Mouse (Mus musculus) adrenal gland, postnatal 36 days (tissue): ENCODE measurements around the gene Olfr312. TPM values are rescaled to one million over a fixed set of nuclear protein-coding genes. Genes with fewer than 3 reads are reported as not detected.
"Not testable (repeated sequence)": the region's sequence is repeated elsewhere in the genome, so short reads cannot be mapped to it uniquely, and the experiment has no call there.

Experiments used
- DNase-seq, 2 experiments: peaks; one replicate each; pipeline ENCODE4 v3.0.0; 2021; ENCODE audit warnings: mixed read lengths in 1 of 2
- long read RNA-seq, 2 experiments: library from polyadenylated mRNA; stranded (forward); transcript quantifications; one replicate each; pipeline ENCODE4 v2.0.0; 2021; ENCODE audit warnings: borderline sequencing depth in 2 of 2
- total RNA-seq, 2 experiments: library from RNA; stranded (reverse); gene quantifications; 2 replicates each; pipeline ENCODE4 v1.2.3; 2021

The Olfr312 gene
- total RNA-seq, result not detected
- long read RNA-seq, experiment 1, result 0 reads
- long read RNA-seq, experiment 2, result 0 reads

DNA sequence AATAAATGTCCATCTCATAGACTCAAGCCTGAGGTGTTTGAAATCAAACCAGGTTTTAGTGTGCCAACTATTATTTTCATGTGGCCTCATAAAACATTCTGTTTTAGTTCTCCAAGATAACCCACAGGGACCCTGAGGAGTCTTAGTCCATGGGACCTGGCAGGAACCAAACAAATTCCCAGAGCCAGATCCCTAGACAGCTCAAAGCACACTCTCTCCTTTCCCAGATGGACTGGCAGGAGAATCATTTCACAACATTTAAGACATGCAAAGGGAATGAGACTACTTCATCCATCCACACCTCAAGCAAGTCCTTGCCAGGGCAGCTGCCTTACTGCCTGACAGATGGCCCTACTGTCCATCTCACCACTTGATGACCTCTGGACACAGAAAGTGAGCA is at the start of gene Olfr312:
Gene Olfr312 (plus strand): TSS at position 301 of the 400 bp plus-strand sequence.
- DNase-seq, result not testable (repeated sequence)

DNA sequence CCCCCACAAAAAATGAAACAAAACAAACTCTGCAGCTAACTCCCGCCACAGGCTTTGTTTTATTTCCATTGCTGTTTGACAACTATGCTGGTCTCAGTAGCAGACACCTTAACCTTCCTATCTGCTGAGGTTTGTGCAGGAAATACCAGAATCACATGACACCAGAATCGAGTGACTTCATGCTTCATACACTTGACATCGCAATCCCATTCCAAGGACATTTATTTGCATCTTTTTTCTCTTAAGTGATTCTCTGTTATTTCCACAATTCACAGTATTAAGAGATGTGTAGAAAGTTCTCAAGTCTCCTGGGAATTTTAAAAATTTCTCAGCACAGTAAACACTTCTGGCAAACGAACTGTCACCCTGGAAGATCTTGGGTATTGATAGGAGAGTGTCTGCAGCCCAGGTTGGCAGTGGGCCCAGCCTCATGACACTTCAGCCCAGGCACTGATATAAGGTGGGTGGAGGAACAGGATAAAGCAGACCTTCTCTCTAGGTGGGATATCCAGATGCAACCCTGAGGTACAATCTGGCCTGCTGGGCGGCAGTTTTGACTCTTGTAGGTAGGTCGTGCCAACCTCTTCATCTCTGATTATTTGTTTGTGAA is 46.5 kb upstream of the Olfr312 start, which contains the start of gene Olfr314:
Gene Olfr314 (plus strand): TSS at position 473 of the 610 bp plus-strand sequence.
- peak in 1 of 2 experiments; percentile 7 for DNase-seq

DNA sequence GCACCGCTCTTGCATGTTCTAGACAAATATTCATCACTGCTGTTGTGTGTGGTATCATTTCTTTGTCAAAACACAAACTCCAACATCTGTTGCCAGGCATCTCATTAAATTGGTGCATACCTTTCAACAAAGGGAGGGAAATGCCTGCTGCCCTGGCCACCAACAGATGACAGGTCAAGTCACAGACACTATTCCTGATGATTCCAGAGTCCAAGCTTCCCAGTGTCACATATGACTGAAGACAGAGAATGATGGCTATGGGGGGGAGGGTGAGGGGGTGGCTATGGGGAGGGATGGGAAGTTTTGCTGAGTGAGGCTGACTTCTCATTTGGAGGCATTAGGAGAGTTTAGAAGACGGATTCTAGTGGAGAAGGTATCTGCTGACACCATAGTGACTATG is 44.9 kb upstream of the Olfr312 start:
- no peak for DNase-seq

DNA sequence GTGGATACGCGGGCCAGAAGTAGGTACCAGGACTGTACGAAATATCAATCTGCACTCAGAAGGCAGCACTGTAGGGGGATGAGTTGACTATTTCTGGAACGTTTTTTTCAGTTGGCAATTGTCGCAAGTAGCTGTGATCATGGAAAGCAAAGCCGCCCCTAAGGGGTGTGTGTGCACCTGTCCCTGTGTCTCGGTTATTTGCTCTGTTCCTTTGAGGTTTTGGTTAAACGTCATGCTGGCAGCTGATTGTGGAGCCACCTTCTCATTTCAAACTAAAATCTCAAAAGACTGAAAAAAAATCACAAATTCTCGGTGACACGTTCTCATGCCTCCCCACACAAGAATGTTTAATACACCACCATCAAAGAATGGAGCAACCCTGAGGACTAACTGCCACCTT is 41.4 kb upstream of the Olfr312 start:
- DNase-seq, result no peak

DNA sequence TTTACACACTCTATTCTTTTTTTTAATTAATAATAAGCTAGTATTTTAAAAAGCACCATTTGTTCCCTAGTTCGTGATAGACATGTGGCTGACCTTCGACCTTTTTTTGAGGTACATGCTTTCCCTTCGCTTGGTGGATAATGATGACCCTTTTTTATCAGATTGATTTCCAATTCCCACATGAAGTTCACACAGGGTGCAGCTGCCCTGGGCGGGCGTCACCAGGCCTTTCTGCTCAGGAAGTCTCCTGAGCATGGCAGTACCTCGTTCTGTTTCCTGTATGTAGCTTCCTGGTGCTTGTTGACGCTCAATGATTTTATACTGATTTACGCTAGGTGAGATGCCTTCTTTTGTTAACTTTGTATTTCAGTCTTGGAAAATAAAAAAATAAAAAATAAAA is 40.7 kb upstream of the Olfr312 start:
- no peak for DNase-seq

DNA sequence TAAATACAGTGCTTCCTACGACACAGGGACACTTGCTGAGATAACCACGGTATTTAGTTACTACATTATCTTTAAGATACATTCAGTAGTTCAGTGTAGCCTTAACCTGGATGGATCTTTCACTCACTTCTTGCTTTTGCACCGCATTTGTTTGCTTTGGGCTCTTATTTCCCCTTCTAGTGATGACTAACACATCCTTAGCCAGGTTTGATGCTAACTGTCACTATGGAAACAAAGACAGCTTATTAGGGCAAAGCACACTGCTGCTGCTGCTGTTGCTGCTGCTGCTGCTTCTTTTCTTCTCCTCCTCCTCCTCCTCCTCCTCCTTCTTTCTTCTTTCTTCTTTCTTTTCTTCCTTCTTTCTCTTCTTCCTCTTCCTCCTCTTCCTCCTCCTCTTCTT is 39.5 kb upstream of the Olfr312 start:
- no peak for DNase-seq

DNA sequence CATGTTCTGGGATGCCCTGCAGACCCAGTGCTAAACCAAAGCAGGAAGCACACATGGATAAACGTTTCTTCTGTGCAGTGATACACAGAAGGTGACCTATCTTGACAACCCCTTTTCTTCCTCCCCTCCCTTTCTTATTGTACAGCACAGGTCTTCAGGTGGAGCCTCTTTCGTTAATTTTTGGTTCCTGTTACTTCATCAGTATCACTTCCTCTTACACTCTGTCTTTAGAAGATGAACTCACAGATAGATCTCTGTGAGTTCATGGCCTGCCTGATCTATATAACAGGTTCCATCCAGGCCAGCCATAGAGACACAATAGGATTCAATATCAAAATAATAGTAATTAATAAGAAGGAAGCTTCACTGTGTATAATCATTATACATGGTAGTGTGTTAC is 39.0 kb upstream of the Olfr312 start:
- DNase-seq, result no peak

DNA sequence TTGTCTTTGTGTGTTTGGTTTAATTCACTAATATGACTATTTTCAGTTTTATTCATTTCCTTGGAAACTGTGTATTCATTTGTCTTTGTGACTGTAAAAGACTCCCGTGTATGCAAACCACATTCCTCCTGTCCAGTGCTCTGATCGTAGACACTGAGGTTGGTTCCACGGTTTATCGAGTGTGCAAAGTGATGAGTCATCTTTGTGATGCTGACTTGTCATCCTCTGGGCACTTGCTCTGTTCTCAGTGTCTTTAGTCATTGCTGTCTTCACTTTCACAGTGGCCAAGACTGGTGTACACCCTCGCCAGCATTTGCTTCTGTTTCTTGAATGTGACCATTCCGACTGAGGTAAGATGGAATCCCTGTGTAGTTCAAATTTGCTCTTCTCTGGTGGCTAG is 38.4 kb upstream of the Olfr312 start:
- no peak for DNase-seq

DNA sequence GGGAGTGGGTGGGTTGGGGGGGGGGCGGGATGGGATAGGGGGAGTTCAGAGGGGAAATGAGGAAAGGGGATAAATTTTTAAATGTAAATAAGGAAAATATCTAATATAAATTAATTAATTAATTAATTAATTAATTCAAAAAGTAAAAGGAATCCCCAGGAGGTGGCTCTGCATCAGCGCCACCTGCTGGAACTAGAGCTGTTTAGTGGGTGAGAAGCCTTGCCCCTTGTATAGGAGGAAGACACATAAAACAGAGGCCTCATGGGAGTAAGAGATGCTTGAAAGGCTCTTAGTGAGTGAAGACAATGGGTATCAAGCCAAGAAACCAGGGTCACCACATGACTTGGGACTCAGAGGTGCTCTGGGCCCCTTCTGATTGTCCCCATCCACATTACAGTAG is 33.2 kb upstream of the Olfr312 start:
- no peak for DNase-seq

DNA sequence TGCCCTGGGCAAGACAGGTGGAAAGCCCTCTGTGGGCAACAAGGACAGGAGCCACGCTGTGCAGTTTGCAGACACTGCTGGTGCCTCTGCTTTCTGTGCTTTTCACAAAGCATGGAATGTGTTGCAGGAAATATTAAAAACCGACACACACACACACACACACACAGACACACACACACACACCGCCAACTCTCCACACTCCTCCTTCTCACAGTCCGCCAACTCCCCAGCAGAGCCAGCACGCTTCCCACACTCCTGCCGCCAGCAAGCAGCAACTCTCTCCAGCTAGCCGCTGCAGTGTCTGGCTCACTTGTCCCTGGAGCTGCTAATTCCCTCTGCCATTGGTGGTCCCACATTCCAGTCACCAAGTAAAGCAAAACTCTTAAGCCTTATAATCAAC is 32.2 kb upstream of the Olfr312 start:
- no peak for DNase-seq

DNA sequence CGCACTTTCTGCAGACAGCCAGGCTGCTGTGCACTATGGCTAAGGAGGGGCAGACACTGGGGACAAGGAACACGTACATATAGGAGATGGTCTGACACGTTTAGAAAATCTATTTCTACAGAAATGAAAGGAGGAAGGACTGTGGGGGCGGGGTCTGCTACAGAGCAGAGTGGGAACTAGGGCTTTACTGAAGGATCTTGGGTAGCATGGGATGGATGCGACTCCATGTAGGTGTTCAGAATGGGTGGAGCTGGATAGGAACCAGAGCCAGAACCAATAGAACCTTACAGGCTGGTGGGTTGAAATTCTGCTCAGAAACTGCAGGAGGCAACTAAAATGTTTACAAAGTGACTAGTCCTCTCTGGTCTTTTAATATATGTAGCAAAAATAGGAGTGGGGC is 29.3 kb upstream of the Olfr312 start:
- no peak for DNase-seq

DNA sequence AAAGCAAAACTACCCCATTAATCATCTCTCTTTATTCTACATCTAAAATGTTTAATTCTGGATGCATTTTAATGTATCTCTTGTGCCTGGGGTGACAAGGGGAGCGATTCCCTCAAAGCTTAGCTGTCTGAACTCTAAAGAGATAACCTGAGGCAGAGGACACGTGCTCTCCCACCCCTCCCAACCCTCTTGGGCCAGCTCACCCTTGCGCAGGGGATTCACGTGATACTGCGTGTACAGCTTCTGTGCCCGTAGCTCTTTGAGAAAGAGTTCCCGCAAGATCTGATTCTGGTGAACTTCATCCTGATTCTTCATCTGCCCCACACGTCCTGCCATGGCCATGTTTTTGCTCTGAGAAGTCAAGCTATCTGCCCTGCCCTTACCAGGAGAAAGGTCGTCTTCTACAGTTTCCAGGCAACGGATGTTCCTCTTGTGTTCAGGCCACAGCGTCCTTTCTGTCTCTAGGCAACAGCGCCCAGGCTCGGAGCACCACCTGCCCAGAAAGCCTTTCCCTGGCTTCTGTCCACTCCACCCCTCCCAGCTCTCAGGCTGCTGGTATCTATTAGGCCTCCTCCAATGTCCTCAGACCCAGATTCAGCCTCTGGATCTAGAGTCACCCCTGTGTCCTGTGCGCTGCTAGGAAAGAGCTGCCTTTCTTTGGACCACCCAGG is 27.3 kb upstream of the Olfr312 start, which contains the start of gene Fam183b:
Gene Fam183b (minus strand): TSS at position 403 of the 671 bp plus-strand sequence.
- peak in 1 of 2 experiments; percentile 7 for DNase-seq

DNA sequence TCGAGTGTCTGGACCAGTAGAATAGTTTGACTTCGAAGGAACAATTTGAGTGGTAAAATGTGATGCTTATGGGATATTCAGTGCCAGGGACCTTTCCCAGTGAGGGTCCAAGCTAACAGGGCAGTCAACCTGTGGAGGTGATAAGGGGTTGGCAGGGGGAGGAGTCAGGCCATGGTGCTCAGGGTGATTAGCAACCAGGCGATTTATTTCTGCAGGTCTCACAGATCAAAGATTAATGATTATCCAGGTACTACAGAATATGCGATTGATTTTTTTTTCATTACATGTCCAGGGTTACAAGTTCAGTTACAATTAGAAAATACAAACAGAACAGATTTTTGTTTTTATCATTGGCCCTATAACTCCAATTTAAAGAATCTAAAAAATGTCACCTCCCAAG is 25.2 kb upstream of the Olfr312 start:
- DNase-seq, result no peak

DNA sequence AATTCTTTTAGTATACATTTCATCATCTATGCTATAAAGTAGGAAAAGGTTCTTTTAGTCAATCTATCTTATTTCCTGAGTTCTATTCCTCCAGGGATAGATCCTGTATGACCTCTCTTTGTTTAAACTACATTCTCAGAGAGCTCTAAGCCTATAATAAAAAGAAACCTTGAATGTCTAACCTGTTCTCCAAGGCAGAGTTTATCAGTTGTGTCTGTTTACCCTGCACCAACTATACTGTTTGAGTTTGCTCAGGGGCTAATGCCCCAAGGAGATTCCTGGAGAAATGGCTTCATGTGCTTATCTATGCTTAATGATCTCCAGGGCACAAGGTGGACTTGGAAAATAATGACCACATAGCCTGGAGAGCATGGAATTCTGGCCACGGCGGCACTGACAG is 24.6 kb upstream of the Olfr312 start:
- no peak for DNase-seq

DNA sequence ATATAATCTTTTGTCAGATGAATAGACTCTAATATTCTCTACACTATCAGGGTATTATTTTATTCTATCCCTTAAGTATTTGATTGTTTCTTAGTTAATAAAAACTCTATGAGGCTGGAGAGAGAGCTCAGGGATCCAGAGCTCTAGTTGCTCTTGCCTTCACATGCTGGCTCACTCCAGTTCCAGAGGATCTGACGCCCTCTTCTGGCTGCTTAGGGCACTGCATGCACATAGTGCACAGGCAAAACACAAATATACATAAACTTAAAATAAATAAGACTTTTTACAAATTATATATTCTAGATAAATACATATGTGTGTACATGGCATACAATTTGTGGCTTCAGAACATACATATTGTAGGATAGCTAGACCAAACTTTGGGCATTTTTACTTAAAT is 17.0 kb upstream of the Olfr312 start:
- DNase-seq, result no peak

DNA sequence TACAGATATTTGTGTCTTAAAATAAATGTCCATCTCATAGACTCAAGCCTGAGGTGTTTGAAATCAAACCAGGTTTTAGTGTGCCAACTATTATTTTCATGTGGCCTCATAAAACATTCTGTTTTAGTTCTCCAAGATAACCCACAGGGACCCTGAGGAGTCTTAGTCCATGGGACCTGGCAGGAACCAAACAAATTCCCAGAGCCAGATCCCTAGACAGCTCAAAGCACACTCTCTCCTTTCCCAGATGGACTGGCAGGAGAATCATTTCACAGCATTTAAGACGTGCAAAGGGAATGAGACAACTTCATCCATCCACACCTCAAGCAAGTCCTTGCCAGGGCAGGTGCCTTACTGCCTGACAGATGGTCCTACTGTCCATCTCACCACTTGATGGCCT is 14.3 kb upstream of the Olfr312 start, which contains the start of gene Olfr313:
Gene Olfr313 (plus strand): TSS at position 301 of the 400 bp plus-strand sequence.
- not testable (repeated sequence) for DNase-seq

DNA sequence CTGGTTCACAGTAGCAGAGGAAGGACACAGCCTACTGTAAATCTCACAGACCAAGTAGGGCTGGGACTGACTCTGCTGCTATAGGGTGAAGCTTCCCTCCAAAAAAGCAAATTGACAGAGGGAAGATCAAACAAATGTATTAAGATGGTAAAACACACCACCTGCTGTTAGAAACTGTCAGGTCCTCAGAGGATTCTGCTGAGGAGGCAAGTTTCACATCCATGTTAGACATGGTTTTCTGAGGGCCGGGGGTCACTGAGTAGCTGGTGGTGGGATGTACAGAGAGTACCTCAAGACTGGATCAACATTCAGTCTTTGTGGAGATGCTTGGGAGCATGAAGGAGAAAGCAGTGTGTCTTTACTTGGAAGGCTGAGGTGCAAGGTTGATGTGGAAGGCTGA is 13.4 kb upstream of the Olfr312 start:
- no peak for DNase-seq

DNA sequence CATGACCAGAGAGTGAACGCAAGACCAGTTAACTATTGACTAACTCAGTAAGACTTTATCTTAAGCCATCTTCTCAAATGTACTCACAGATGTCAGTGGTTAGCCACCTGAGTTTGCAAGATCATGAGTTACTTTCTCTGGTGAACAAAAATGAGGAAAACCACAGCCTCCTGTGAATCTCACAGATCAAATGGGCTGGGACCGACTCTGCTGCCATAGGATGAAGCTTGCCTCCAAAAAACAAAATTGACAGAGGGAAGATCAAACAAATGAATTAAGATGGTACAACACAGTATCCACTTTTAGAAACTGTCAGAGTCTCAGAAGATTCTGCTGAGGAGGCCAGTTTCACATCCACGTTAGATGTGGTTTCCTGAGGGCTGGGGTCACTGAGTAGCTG is 727 bp downstream of the Olfr312 start:
- no peak for DNase-seq

DNA sequence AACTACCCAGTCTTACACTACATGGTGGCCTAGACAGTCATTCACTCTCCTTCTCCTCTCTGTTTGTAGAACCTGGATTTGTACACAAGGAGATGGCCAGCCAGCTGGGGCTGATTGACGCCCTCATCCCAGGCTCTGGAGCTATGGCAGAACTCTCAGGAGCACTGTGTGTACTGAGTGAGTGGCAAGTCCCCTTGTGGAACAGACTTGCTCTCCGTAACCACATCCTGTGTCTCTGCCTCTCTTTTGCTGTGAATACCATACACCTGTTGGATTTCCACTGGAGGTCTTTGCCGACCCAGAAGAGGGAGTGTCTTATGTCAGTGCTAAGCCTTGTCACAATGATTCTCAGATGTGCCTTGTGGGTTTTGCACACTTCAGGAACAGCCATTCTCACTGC is 3.5 kb downstream of the Olfr312 start:
- not testable (repeated sequence) for DNase-seq

DNA sequence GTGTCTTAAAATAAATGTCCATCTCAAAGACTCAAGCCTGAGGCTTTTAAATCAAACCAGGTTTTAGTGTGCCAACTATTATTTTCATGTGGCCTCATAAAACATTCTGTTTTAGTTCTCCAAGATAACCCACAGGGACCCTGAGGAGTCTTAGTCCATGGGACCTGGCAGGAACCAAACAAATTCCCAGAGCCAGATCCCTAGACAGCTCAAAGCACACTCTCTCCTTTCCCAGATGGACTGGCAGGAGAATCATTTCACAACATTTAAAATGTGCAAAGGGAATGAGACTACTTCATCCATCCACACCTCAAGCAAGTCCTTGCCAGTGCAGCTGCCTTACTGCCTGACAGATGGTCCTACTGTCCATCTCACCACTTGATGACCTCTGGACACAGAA is 9.9 kb downstream of the Olfr312 start, which contains the start of gene Olfr311:
Gene Olfr311 (plus strand): TSS at position 301 of the 400 bp plus-strand sequence.
- not testable (repeated sequence) for DNase-seq

DNA sequence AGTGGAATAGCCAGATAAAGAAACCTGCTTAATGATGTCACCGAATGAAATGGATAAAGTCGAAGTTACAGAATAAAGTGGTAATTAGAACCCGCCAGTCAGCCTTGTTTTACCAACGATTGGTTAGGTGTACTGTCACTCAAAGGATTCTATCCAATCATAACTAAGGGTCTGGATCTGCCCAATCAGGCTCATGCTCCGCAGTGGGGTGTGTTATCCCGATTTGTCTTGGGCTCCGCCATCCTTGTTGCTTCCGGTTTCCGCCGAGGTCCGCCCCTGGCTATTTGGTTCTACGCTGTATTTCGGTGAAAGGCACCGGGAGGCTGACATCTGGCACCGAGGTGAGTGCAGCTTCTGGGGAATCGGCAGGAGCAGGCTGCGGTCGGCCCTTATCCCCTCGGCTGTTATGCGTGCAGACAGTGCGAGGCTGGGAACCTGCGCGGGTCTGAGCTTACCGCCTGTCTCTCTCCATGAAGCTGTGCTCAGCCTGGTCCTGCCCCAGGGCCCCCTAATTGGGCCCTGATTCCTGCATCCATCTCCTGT is 18.0 kb downstream of the Olfr312 start, which contains the start of gene Gm12258:
Gene Gm12258 (plus strand): TSS at position 240 of the 543 bp plus-strand sequence.
- peak; percentile 87 for DNase-seq

DNA sequence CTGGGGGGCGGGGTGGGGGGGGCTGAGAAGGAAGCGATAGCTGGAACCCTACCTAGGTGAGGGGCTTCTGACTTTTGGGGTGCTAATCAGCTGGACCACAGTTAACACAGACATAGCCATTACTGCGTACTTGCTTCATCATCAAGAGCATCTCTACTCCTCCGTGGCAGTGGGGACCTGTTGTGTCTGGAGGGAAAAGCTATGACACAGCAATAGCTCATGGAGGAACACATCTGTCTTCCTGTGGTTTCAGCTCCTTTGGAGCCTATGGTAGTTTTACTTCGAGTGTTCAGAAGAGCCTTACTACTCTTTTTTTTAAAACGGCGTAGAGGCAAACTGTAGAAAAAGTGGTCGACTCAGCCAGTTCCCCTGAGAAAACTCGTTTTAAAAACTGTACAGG is 18.6 kb downstream of the Olfr312 start:
- DNase-seq, result no peak

DNA sequence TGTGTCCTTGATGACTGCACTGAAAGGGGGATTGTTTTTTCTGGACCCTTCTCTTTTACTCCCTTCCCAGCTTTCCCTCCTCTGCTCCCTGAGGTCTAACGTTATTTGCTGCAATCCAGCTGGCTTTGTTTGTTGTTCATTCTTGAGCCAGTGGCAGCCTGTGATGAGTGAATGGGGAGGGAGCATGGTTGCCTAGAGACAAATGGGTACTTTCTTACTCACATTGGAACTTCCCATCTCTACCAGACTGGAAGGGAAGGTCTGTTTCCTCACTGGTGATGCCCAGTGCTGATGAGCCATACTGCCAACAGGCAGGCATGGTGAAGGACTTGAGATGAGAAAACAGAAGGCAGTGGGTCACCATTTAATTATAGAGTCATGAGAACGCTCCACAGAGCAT is 20.7 kb downstream of the Olfr312 start:
- no peak for DNase-seq
